Mouse (Mus musculus) T-helper 1 cell (primary cell): ENCODE measurements at regions not wholly inside any gene's neighbourhood (a gene's known extent, or its start where the extent isn't known, plus 50 kb on each side); places are given as distances from the start of the nearest gene placed in this dataset.

Source experiments
- in situ Hi-C: fragments of 300-600 bp; cut with MboI, MseI; formaldehyde crosslinking; loops from one replicate; pipeline ENCODE4 v1.15.1; 2025; ENCODE audit warnings: high pct_unique_total_duplicates

GRCm38 (mm10) chr10:17511779-17512335 lies 211.2 kb upstream of the Cited2 start:
- in situ Hi-C loops: no loop called here

GRCm38 (mm10) chr10:17512487-17512886 lies 210.5 kb upstream of the Cited2 start:
- in situ Hi-C loops: no loop called here

GRCm38 (mm10) chr10:17513756-17514155 lies 209.3 kb upstream of the Cited2 start:
- in situ Hi-C loops: no loop called here

DNA sequence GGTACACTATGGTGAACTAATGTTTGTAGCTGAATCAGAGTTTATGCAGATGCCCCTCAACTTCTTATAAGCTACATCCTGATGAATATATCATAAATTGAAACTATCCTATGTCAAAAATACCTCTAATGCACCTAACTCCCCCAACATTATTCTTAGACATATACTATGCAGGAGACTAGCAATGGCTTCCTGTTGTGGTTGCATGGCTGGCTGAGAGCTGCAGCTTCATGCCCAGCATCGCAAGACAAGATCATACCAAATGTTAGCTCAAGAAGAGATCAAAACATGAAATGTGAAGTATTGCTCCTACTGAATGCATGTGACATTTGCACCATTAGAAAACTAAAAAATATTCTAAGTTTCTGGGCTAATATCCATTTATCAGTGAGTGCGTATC lies 206.9 kb upstream of the Cited2 start:
- in situ Hi-C loops: no loop called here

DNA sequence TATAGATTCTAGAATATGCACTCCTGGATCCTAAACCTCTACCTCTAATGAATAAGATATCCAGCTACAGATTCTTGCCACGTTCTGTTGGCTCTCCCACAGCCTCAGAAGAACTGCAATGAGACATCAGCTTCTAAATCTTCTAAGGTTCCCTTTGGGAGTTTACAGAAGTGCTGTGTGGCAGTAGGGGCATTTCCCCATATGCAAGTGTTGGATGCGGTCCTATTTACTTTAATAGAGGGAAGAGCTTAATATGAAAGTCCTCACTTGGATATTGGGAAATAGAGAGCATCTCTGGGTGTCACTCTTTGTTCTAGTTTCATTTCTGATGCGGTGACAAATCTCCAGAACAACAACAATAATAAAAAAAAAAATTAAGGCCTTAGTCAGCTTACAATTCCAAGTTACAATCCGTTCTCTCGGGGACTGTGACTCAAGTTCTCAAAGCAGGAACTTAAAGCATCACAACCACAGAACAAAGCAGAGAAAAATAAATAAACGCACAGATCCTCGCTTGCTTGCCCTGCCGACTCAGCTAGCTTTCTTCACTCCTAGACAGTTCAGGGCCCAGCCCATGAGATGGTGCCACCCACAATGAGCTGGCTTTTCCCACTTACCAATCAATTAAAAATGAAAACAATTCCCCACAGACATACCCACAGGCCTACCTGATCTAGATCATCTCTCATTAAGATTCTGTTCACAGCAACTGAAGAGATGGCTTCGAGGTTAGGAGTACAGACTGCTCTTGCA lies 204.4 kb upstream of the Cited2 start:
- in situ Hi-C loops: no loop called here

DNA sequence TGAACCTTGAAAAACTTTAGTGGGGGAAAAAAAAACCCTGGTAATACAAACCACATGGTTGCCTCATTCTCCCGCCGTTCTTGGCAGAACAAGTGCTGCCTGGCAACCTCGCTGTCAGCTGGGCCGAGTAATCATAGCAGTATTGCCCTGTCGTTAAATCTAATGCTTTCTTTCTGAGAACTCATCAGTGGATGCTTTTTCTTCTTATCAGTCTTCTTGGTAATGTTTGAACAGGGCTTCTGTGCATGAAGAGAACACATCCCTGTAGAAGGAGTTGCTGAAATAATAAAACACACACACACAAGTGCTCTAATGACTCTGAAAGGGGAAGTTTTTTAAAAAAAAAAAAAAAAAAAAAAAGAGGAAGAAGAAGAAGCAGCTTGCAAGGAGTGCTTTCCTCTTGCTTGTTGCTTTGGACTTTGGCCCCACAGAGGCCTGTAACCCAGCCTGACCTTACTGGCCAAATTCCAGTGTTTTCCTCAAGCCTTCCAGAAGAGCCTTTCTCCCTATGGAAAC lies 200.9 kb upstream of the Cited2 start:
- in situ Hi-C loops: no loop called here

DNA sequence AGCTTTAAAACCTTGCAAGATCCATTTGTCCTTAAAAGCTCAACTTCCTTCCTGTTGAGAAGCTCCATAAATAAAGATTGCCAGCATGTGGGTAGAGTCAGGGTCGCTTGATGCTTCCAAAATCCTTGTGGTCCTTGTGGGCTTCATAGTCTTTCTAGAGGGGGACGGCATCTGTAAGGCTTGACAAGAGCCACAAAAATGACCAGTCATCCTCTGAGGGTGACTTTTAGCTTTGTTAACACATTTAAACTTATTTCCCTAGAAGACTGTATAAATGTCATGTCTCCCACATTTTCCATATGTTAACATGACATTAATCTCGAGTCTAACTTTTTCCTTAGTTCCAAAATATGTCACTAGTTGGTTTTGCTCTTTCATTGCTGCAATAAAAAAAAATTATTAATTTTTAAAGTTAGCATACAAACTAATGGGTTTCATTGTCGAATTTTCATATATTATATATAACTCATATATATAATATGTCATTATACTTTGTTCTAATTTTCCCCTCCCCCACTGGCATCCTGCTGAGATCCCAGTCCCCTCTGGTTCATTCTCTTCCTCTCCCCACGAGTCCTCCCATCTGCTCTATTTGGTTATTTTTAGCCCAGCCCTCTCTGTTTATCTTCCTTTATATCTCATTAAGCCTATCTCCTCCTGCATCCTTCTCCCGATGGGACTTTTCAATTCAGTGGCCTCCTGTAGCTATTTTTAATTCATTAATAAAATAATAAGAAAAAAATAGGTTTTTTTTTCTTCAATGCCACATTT lies 199.3 kb upstream of the Cited2 start:
- in situ Hi-C loops: no loop called here

DNA sequence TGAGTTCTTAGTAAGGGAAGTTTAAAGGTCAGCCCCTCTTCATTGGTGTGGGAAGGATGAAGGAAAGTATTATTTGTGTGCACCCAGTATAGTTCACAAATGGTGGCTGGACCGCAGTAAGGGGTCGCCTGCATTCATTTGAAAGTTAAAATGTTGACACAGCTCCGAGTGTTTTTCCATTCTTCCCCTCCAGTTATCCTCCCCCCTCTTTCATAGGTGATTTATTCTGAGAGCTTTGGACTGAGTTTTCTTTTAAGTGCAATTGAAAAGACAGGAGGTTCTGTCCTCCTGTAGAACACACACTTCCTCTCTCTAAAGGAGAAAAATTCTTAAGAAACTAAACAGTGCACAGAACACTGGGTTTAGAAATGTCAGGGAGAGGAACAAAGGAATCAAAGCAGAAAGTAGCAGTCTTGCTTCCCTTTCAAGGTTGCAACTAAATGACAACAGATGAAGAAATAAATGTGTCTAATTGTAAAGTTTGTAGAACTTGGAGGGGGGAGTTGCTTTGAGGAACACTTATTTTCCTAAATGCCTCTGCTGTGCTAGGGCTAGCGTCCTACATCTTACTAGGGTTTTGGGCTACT lies 195.8 kb upstream of the Cited2 start:
- in situ Hi-C loops: loop anchor here (25.0 kb wide), 1 partner anchor 335 kb away; no protein-coding TSS in a partner anchor

- in situ Hi-C loops: loop anchor here (25.0 kb wide), 1 partner anchor 334 kb away; no protein-coding TSS in a partner anchor
Observed at GRCm38 (mm10) chr10:17528116-17528515, 194.9 kb upstream of the Cited2 start.

- in situ Hi-C loops: loop anchor here (25.0 kb wide), 1 partner anchor 333 kb away; no protein-coding TSS in a partner anchor
Observed at GRCm38 (mm10) chr10:17528846-17529245, 194.2 kb upstream of the Cited2 start.

- in situ Hi-C loops: loop anchor here (25.0 kb wide), 1 partner anchor 332 kb away; no protein-coding TSS in a partner anchor
Observed at GRCm38 (mm10) chr10:17529851-17530509, 193.0 kb upstream of the Cited2 start.

DNA sequence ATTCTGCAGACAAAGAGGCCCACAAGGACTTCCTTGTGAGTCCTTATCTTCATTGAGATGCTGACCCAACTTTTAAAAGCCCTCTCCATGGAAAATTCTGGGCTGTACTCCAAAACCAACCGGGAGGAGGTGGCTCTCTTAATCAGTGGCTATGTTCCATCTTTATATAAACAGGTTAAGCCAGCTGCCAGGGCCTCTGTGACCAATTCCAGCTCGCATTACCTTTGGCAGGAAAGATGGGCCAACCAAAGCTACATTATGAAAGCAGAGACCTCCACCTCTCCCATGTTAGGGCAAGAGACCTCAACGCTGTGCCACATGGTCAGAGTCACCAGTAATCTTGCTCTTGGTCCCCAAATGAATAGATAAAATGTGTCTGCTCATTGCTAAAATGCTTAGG lies 192.0 kb upstream of the Cited2 start:
- in situ Hi-C loops: loop anchor here (25.0 kb wide), 1 partner anchor 331 kb away; no protein-coding TSS in a partner anchor

DNA sequence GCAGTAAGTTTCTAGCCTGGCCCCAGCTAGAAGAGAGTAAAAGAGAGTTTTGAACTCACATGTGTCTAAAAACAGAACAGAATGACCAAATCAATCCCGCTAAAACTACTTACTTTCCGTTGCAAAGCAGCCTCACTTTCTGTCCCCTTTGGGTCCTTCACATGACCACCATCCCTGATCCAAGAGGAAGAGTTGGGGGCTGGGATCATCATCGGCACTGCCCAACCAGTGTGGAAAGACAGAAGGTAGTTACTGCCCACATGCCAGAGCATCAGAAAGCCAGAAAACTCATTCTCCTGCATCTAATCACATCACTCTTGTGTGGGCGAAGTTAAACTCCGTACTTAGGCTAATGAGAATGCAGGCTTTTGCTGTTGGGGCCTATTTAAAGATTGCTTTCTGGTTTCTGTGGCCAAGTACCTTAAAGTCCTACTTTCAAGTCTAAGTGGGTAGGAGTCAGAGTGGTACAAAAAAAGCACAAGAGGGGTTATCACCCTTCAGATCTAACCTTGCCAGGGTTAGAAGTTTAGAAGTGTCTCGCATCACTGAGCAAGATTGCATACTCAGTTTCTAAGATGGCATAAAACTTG lies 184.0 kb upstream of the Cited2 start:
- in situ Hi-C loops: loop anchor here (25.0 kb wide), 1 partner anchor 323 kb away; no protein-coding TSS in a partner anchor

GRCm38 (mm10) chr10:17540404-17541375 lies 182.3 kb upstream of the Cited2 start:
- in situ Hi-C loops: loop anchor here (10.0 to 25.0 kb wide), 2 partner anchors 184 to 322 kb away; partner anchors contain the start of gene Cited2

DNA sequence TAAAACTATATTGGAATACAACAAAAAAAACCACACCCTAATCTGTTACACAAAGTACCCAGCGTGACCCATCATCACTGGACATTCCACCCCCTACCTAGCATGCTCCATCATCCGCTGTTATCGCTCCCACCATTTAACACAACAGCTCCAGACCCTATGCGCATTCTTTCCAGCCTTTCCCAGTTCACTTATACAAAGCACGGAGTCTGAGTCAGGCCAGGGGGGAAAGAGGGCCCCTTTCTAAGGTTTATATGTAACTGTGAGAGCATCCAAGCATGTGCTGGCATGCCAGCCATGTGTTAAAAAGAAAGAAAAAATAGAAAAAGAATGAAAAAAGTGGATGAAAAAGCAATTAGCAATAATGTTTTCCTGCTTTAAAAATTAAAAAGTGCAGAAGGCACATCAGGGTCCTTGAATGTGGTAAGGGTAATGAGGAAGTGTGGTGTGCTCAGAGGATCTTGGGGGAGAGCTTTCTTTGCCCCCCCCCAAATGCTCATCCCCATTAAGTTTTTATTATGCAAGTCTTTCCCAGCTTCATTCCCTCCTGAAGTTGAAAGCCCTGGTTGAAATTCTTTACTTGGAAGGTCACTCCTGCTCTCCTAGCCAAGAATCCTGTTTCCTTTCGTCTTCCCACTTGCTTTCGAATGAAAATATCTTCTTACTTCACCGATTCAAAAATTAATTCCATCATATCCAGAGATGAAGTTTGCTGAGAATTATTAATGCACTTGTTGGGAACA lies 180.7 kb upstream of the Cited2 start:
- in situ Hi-C loops: loop anchor here (10.0 to 25.0 kb wide), 2 partner anchors 183 to 320 kb away; partner anchors contain the start of gene Cited2

DNA sequence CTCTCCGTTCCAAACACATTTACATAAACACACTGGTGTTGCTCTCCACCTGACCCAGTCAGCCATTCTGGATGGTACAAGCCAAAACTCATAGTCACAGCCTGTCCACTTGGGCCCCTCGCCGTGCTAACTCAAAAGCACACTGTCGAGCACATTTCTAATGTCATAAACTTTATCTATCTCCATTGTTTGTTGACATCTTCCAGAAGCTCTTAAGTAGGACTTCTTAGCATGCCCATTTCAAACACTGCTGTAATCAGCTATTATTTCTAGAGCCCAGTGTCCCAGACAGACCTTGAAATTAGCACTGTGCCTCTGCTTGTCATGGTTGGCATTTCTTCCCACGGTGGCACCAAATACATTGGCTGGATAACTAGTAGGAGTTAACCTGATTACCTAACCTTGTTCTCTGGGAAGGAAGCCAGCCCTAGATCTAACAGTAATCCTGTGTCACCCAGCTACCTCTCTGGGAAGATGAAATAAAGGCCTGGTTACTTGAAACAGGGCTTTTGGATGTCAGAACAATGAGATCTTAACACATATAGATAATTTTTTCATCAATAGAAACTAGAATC lies 180.1 kb upstream of the Cited2 start:
- in situ Hi-C loops: loop anchor here (10.0 to 25.0 kb wide), 2 partner anchors 182 to 319 kb away; partner anchors contain the start of gene Cited2

DNA sequence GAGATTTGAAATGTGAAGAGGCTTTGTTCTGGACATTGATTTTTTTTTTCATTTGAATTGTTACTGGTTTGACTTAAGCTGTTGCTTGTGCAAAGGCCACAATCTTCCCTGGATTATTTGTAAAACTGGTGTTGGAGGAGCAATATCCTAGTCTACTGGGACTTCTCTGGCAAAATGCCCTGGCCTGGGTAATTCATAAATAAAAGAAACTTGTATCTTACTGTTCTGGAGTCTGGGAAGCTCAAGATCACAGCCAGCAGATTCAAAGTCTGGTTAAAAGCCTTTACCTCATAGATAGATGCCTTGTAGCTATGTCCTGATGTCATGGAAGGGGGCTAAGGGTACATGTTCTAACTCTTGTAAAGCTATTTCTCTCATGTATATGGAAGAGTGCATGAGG lies 177.7 kb upstream of the Cited2 start:
- in situ Hi-C loops: loop anchor here (10.0 to 25.0 kb wide), 2 partner anchors 180 to 317 kb away; partner anchors contain the start of gene Cited2

DNA sequence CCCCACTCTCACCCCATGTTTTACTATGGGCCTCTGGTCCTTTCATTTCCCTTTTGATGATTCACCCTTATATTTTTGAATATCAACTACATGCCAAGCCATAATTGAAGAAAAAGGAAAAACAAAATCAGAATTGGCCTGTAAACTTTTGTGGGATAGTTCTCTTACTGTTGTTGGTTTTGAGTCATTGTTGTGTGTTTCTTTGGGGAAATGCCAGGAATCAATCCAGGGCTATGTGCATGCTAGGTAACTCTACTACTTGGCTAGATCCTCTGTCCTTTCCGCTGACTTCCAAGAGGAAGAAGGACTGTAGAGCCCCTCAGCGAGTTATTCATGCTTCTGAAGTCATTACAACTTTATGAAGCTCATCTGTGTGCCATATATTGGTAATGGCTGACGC lies 175.0 kb upstream of the Cited2 start:
- in situ Hi-C loops: loop anchor here (10.0 to 25.0 kb wide), 2 partner anchors 177 to 314 kb away; partner anchors contain the start of gene Cited2
